Mouse (Mus musculus): ENCODE measurements around the gene Tmem63b.

The Tmem63b gene

GRCm38 (mm10) chr17:45680391-45680980 lies 6.2 kb downstream of the Tmem63b start:
- DNase-seq (ENCODE audit: low read depth in 1 of 2, low spot score in 2 of 2), result no peak

GRCm38 (mm10) chr17:45678106-45678505 lies 8.6 kb downstream of the Tmem63b start:
- peak in 1 of 2 experiments; percentile 34 for DNase-seq (ENCODE audit: low read depth in 1 of 2, low spot score in 2 of 2)

DNA sequence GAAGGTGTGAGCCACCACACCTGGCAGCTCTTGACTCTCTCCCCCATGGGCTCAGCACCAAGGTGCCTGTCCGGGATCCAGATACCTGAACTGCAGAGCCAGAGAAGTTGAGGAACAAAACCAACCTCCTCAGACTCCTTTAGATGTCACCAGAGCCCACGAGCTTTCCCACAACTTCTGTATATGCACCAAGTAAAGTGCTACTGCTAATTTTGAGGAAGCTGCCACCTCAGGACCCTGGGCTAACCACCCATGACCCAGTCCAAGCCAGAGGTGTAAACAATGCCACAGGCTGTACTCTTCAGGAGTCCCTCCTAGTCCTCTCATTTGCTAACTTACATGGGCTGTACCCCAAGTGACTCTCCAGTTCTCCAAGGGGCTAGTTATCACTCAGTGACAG lies 14.1 kb downstream of the Tmem63b start:
- no peak for DNase-seq (ENCODE audit: low read depth in 1 of 2, low spot score in 2 of 2)

DNA sequence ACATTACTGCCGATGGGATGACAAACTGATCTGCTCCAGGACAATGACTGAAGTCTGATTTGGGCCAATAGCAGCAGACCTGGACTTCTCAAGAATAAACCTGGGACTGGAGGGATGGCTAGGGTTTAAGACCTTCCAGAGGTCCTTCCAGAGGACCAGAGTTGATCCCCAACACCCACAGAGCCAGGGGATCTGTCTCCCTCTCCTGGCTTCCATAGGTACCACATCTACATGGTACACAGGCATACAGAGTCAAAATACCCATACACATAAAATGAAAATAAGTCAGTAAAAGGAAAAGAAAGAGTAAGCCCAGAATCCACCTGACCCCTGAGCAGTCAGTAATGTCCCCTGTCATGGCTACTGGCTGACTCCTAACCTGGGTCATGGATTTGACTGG lies 14.9 kb downstream of the Tmem63b start:
- no peak for DNase-seq (ENCODE audit: low read depth in 1 of 2, low spot score in 2 of 2)

DNA sequence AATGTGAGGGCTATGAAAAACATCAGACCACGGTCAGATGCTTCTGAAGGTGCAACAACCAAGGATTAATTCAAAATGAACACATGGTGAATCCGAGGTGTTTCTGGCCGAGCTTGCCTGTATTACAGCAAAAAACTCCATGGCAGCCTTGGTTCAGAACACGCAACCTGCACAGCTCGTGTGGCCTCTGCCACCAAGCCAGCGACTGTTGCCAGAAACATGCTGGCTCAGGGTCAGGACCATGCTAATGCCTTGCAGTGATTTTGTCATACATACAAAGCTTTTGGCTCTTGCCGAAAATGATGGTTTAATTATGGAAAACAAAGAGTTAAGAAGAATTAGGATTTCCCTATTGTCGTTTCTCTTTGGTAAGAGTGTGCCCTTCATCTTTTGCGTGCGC lies 18.7 kb downstream of the Tmem63b start:
- DNase-seq (ENCODE audit: low read depth in 1 of 2, low spot score in 2 of 2), result no peak

GRCm38 (mm10) chr17:45667481-45667880 lies 19.2 kb downstream of the Tmem63b start:
- DNase-seq (ENCODE audit: low read depth in 1 of 2, low spot score in 2 of 2), result no peak

DNA sequence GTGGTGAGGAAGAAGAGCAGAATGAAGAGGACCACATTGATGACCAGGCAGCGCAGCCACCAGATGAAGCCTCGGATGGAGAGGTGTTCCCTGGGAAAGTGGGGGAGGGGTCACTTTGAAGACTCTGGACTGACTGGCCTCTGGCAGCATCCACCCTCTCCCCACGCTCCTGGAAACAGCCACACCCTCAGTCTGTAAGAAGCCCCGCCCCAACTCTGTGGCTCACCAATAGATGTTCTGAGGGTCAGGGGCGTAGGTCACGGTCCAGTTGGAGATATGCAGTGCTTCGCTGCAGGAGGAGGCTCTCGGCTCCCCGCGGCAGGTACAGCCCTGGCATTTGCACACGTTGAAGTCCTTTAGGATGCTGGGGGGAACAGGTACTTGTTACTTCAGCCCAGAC lies 20.6 kb downstream of the Tmem63b start:
- no peak for DNase-seq (ENCODE audit: low read depth in 1 of 2, low spot score in 2 of 2)

DNA sequence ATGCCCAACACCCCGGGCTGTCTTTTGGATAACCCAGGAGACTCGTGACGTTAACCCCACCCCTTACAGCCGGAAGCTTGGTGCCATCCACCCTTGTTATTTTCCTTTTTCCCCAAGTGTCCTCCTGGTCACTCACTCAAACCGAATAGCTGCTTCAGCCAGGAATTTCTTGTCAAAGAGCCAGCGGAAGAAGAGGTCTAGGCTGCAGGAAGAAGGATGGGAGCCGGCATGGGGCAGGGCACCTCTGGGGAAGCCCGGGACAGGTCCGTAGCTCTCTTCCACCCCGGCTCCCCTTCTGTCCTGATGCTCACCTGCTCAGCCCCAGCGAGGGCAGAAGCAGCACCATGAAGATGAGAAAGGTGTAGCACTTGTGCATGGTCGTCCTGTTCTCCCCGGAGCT lies 22.1 kb downstream of the Tmem63b start:
- no peak for DNase-seq (ENCODE audit: low read depth in 1 of 2, low spot score in 2 of 2)

- DNase-seq (ENCODE audit: low read depth in 1 of 2, low spot score in 2 of 2), result peak in 1 of 2 experiments; percentile 69
Observed at GRCm38 (mm10) chr17:45663106-45663919, 23.4 kb downstream of the Tmem63b start.

- no peak for DNase-seq (ENCODE audit: low read depth in 1 of 2, low spot score in 2 of 2)
Observed at GRCm38 (mm10) chr17:45659225-45659624, 27.5 kb downstream of the Tmem63b start, which contains the start of gene Capn11. Capn11 (minus strand) TSS chr17:45659325.

DNA sequence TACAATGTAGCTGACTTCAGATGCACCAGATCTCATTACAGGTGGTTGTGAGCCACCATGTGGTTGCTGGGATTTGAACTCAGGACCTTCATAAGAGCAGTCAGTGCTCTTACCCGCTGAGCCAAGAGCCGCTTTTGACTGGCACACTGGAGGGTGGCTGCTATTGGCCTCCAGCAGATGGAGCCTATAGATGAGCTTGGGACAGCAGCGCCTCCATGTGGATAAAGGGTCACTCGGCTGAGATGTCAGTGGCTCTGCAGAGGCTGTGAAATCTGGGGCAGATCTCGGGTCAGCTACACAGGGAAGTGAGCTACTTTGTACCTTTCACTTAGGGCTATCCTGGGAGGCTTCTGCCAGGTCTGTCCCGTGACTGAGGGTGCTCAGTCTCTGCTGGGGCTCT lies 30.9 kb downstream of the Tmem63b start:
- no peak for DNase-seq (ENCODE audit: low read depth in 1 of 2, low spot score in 2 of 2)

- no peak for DNase-seq (ENCODE audit: low read depth in 1 of 2, low spot score in 2 of 2)
Observed at GRCm38 (mm10) chr17:45653233-45653632, 33.5 kb downstream of the Tmem63b start.

DNA sequence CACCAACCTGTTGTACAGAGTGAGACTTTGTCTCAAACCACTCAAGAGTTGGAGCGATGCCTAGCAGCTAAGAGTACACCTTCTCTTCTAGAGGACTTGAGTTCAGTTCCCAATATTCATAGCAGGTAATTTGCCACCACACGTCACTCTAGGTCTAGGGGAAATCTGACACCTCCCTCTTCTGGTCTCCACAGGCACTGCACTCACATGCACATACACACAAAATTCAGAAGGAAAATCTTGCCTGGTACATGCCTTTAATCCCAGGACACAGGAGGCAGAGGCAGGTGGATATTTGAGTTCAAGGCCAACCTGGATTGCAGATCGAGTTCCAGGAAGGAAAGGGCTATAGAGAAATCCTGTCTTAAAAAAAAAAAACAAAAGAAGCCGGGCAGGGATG lies 42.5 kb downstream of the Tmem63b start:
- DNase-seq (ENCODE audit: low read depth in 1 of 2, low spot score in 2 of 2), result no peak

DNA sequence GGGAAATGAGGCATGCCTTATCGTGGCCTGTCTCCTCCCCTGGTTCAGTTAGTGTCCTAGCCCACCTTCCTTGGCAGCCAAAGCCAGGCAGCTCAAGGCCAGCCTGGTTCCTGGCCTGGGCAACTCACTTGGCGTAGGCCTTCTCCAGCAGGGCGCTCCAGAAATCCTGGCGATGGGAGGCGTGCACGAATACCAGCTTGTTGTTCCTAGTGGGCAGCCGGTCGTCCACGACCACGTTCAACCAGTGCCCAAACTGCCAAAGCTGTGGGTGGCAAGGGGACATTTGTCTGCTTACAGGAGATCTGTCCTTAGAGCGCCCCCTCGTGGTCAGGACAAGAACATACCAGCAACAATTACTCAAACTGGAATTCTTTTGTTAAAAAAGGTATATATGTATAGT lies 44.0 kb downstream of the Tmem63b start:
- peak in 1 of 2 experiments; percentile 54 for DNase-seq (ENCODE audit: low read depth in 1 of 2, low spot score in 2 of 2)

- no peak for DNase-seq (ENCODE audit: low read depth in 1 of 2, low spot score in 2 of 2)
Observed at GRCm38 (mm10) chr17:45641981-45642380, 44.7 kb downstream of the Tmem63b start.

DNA sequence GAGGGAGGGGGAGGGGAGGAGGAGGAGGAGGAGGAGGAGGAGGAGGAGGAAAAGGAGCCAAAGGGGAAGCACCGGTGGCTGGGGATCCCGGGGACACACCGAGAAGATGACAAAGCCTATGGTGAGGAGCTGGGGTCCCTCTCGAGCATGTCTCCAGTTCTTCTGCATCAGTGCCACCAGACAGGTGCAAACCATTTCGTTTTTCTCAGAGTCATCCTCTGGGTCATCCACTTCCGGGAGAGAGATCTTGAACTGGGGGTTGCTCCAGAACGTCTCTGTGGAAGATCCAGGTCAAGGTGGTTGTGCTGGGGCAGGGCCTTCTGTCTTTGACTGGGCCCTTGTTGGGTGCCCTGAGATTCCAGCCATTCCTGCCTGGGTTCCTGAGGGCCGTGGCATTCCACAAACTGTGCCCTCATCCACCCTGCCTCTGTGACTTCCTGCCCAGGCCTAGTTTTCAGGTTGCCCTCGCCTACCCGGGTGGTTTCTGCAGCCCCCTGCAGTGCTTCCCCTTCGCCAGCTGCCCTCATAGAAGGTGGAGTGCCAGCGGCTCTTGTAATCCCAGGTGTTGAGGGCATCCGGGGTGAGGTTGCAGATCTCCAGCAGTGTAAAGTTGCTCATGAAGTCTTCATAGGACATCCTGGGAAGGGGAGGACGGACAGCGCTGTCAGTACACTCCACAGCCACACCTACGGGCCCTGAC lies 48.0 kb downstream of the Tmem63b start:
- DNase-seq (ENCODE audit: low read depth in 1 of 2, low spot score in 2 of 2), result no peak

DNA sequence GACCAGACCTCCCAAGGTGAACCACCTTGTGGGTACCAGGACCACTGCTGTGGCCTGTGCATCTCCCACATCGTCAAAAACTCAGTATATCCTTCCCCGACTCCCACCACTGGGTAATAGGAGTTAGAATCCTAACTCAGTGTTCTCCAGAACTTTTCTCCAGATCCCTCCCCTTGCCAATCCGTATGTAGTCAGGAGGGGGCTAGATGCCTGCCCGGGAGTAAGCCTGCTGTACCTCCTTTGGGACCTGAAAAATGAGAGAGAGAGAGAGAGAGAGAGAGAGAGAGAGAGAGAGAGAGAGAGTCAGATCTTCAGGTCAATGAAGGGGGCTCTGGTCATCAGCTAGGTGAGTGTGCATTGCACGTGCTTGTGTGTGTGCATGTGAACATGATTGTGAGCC lies 52.7 kb downstream of the Tmem63b start:
- DNase-seq (ENCODE audit: low read depth in 1 of 2, low spot score in 2 of 2), result no peak

GRCm38 (mm10) chr17:45631940-45632339 lies 54.8 kb downstream of the Tmem63b start:
- DNase-seq (ENCODE audit: low read depth in 1 of 2, low spot score in 2 of 2), result no peak

DNA sequence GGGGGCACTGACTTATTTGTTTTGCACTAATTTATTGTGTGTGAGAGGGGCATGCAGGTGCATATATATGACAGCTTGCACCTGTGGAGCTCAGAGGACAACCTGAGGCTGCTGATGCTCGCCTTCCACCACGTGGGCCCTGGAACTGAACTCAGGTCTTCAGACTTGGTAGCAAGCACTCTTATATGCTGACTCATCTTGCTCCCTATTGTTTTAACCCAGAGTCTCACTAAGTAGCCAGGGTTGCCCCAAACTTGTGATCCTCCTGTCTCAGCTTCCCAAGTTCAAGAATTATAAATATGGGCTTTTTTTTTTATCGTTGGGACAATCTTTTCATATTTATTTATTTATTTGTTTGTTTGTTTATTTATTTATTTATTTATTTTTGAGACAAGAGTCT lies 55.7 kb downstream of the Tmem63b start:
- no peak for DNase-seq (ENCODE audit: low read depth in 1 of 2, low spot score in 2 of 2)

DNA sequence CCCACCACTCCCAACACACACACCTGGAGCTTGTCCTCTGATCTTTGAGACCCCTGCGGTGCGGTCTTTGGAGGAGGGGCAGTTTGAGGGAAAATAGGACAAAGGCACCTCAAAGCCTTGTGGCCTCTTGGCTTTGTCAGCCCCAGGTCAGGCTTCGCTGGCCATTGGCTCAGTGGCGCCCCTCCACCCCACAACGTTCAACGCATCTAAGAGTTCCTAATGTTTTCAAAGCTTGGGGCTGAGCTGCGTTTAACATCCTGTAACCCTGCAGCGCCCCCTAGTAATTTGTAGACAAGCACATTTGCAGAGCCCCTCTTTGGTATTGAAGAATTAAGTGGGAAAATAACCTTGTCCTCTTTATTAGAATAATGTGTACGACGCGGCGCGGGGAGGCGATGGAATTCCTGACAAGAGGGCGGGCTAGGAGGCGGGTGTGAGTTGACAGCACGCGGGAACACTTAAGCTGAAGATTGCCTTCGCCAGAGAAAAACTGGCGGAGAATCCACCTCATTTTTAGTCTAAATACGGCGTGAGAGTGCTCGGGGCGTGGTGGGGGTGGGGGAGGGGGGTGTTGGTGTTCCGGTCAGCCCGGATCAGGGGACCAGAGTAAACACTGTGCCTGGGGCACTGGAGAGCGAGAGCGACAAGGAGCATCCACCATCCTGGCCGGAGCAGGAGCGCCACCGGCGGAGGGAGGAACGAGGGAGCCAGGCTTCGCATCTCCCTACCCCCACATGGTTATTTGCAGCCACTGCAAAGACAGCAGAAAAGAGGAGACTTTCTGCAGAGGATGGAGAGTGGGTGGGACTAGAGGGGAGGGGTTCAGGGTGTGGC lies 56.6 kb downstream of the Tmem63b start:
- DNase-seq (ENCODE audit: low read depth in 1 of 2, low spot score in 2 of 2), result no peak

Measured in monocyte, adult 2 months (primary cell).